Mouse (Mus musculus): ENCODE results near the gene Ptpn3.

- TF ChIP-seq CTCF (IDR thresholded peaks at IDR 0.05; ENCODE audit: borderline replicate concordance, insufficient read depth, low read length) = no peak
- no peak for TF ChIP-seq POLR2A (IDR thresholded peaks at IDR 0.05; ENCODE audit: low read depth, low read length)
Observed at GRCm38 (mm10) chr4:57140992-57141717, 160.5 kb downstream of the Ptpn3 start.

All from embryonic fibroblast, embryonic 13.5 days (primary cell).